Mouse (Mus musculus): ENCODE measurements around the gene Itgb4.

Gene Itgb4

DNA sequence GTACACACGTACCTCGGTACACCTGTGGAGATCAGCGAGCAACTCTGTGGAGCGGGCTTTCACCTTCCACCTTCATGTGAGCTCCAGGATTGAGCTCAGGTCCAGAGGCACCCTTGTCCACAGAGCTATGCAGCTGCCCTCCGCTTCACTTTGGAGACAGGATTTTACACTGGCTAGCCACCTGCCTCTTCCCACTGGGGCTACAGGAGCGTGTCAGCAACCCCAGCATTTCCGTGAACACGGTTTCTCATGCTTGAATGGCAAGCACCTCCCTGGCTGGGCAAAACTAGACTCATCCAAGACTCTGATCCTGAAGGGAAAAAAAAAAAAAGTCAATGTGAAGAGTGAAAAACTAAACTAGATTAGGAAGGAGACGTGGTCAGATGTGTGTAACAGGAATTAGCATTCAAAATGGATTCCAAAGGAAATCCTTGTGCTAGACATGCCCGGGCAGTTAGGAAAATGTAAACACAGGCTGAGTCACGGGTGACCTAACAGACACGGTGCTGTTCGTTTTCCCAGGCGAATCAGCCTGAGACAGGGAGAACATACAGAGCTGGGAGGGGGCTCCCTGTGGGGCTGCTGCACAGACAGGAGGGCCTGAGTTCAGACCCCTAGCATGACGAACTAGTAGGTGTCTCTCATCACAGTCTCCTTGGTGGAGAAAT is 4.4 kb upstream of the Itgb4 start:
- in situ Hi-C loops (cut with MboI) = no loop called here

DNA sequence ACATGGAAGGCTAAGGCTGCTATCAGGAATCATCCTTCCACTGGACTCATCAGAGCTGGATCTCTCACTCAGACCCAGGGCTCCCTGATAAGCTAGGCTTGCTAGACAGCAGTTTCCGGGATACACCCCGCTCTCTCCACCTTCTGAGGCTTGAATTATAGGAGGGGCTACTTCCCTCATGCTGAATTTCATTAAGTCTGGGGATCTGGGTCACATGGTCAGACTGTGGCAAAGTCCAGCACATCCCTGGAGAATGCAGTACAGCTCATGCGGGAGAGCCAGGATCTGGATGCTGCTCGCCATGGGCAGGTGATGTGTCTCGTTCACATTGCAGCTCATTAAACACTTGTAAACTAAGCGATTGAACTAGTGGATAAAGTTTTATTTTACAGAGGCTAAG is 3.5 kb upstream of the Itgb4 start:
- in situ Hi-C loops (cut with MboI) = no loop called here

DNA sequence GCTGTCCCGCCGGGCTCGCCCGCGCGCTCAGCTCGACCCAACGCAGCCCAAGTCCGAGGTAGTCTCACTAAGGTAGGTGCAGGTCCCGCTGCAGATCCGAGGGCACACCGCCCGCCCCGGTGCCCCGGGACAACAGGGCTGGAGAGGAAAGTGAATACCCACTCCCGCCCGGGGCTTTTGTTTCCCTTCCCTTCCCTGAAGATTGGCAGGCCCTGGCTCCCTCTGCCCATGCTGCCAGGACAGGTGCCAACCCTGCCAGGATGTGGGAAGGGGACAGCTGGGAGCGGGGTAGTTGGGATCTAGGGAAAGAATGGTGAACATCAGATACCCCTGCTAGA is 543 bp downstream of the Itgb4 start:
- in situ Hi-C loops (cut with MboI) = no loop called here

DNA sequence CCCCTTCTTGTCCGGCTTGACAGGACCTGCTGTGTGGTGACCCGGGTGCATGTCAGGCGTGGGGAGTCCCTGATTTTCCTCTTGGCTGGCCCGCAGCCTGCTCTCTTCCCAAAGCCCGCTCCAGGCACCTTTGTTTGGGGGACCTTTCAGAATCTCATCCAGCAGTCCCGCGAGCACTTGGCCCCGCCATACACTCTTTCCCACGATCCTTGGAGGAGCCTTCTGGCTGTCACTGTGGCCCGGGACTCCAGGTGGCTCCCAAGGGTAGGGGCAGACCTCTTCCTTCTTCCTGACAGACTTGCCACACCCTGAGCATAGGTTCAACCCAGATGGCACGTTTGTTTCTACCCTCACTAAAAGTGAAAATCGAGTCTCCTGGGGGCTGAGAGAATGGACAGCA is 1.0 kb downstream of the Itgb4 start:
- in situ Hi-C loops (cut with MboI) = no loop called here

DNA sequence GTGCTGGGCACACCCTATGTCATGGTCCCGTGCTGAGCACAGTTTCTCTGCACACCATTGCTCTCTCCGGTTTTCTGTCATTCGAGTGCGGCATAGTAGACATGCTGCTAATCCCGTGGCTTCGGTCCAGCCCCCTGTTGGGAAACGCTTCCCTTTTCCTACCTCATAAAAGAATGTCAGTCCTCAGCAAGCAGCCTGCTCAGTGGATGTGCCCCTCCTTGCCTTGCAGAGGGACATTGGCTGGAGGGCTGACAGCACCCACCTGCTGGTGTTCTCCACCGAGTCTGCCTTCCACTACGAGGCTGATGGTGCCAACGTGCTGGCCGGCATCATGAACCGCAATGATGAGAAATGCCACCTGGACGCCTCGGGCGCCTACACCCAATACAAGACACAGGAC is 8.0 kb downstream of the Itgb4 start:
- in situ Hi-C loops (cut with MboI) = no loop called here

DNA sequence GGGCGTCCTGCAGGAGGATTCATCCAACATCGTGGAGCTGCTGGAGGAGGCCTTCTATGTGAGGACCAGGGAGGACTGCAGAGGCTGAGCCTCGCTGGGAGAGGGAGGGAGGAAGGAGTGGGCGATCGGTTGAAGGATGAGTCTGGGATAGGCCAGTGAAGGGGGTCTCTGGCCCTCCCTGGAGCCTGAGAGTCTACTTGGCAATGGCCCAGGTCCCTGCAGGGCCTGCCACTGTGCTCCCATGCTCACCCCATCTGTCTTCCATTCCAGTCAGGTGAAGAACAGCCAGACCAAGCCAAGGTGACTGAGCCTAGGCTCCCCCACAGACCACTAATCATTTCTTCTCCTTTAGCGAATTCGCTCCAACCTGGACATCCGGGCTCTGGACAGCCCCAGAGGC is 8.8 kb downstream of the Itgb4 start:
- in situ Hi-C loops (cut with MboI) = no loop called here

DNA sequence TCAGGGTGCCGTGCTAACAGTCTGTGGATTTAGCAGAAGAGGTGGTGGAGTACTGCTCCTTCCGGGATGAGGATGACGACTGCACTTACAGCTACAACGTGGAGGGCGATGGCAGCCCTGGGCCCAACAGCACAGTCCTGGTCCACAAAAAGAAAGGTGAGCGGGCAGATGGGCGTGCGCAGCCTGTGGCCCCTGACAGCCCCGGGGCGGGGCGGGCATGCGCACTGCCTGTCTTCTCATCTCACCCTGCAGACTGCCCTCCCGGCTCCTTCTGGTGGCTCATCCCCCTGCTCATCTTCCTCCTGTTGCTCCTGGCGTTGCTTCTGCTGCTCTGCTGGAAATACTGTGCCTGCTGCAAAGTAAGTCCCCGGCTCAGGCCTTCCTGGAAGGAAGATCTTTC is 15.2 kb downstream of the Itgb4 start:
- in situ Hi-C loops (cut with MboI) = no loop called here

DNA sequence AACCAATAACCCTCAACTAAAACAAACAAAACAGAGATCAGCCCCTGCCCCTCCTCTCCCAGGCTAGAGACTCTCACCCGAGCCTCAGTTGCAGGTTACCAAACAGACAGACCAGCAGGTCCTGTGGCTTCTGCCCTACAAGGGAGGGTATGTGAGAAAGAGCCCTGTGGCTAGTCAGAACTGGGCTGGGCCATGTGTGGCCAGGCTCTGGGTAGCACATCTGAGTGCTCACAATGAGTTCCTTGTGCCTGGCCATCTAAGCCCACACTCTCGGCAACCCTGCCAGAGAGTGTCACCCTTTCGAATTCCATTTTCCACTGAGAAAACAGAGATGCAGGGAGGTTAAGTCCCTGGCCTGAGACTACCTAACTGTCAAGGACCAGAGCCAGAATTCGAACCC is 17.6 kb downstream of the Itgb4 start:
- in situ Hi-C loops (cut with MboI) = no loop called here

DNA sequence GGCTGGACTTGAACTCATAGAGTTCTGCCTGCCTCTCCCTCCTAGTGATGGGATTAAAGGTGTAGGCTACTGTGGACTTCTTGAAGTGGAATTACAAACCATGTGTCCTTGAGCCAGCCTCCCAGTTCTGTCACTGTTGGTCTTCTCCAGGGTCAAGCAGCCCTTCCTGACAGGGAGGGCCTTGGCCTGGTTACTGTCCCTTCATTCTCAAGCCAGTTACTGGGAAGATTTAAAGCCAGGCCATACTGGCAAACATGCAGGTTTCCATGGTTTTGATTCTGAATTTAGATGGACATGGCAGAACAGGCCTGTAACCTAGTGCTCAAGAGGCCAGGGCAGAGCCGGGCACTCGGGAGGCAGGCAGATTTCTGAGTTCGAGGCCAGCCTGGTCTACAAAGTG is 20.7 kb downstream of the Itgb4 start:
- in situ Hi-C loops (cut with MboI) = no loop called here

DNA sequence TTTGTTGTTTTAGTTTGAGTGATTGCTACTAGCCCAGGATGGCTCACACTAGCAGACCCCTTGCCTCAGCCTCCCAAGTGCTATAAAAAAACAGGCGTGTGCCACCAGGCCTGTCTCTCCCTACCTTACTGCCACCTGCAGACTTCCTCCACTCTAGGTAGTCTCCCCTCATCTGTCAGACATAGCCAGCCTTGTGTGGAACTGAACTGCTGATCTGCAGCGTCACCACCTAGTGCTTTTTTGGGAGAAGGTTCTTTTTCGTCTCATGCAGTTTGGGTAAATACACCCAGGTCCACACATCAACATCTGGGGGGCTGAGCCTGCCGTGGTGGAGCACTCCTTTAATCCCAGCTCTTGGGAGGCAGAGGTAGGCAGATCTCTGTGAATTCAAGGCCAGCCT is 22.5 kb downstream of the Itgb4 start:
- in situ Hi-C loops (cut with MboI) = no loop called here

DNA sequence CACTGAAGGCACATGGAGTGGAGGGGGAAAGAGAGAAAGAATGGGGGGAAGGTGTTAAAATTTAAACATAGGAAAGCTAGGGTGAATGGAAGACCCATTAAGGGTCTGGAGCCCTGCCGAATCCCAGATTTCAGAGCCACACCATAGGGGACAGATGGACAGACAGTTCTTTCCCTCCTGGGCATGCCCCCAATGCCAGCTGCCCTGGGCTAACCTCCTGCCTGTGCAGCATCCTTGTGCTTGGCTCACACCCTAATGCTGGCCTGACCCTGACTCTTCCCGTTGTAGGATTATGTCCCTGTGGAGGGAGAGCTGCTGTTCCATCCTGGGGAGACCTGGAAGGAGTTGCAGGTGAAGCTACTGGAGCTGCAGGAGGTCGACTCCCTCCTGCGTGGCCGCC is 23.2 kb downstream of the Itgb4 start:
- in situ Hi-C loops (cut with MboI) = no loop called here

DNA sequence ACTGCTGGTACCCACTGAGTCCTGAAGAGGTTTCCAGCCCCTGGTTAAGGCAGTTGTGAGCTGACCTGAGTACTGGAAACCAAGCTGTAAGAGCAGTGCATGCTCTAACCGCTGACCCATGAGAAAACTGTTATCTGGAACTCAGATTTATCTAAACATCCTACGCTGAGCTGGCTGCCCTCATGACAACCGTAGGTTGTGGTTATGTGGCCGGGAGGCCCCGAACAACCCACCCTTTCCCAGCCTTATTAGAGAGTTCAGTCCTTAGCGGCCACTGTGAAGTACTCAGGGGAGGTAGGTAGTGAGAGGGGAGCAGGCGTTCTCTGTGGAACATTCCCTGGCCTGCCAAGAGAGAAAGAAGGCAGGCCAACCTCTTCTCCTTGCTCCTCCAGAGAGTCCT is 24.5 kb downstream of the Itgb4 start:
- in situ Hi-C loops (cut with MboI) = no loop called here

DNA sequence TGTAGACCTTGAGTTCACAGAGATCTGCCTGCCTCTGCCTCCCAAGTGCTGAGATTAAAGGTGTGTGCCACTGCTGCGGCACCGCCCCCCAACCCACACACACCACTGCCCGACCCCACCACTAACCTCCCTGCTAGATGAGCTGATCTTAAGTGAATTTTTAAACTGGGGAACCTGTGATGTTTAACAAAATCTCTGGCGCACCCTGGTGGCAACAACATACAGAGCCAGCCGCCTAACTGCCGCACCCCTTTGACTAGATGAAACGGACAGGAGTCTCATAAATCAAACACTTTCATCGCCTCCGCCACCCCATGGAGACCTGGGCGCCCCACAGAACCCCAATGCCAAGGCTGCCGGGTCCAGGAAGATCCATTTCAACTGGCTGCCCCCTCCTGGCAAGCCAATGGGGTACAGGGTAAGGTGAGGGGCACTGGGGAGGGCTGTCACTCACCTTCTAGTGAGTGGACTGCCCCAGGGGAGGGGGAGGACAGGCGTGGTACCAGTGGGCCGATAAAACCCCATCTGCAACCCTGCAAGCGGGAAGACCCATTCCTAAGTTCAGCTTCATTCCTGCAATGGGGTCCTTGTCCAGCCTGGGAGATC is 25.1 kb downstream of the Itgb4 start:
- in situ Hi-C loops (cut with MboI) = no loop called here

DNA sequence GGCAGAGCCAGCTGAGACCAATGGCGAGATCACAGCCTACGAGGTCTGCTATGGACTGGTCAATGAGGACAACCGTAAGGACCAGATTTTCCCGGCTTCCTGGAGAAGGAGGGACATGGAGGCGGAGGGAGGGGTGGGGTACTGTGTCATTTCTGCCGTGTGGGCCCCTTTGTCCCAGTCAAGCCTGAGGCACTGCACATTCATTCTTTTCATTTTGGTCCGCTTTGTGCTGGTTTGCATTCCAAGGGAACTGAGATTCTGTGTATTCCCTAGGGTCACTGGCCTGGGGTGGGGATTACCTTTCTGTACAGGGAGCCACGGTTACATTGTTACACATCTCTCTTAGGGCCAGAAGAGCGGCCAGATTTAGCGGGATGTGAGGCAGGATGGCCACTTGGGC is 26.1 kb downstream of the Itgb4 start:
- in situ Hi-C loops (cut with MboI) = no loop called here

DNA sequence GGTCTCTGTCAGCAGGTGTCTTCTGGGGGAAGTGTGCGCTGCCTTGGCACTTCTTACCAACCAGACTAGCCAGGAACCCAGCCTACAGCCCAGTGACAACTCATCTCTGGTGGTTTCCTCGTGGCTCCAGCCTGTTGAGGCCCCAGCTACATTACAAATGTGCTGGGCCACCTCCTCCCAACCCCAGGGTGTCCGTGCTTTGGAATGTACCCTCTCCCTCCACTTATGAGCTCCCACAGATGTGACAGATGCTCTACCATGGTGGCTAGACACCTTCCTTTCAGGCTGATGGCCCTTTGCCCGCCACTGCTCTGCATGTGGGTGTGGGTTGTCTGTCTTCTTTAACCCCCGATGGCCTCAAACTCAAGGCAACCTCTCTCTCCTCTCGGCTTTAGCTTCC is 27.2 kb downstream of the Itgb4 start:
- in situ Hi-C loops (cut with MboI) = no loop called here

DNA sequence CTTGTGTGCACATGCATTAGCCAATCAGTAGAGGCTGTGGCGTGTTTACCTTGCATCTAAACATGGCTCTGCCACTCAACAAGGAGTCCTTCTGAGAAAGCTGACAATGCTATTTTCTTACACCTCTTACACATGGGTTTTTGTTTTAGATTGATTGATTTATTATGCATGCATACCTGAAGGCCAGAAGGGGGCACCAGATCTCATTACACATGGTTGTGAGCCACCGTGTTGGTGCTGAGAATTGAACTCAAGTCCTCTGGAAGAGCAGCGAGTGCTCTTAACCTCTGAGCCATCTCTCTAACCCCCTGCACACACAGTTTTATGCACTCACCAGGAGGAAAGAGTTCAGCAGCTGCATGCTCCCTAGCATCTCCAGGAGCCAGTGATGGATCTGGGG is 28.4 kb downstream of the Itgb4 start:
- in situ Hi-C loops (cut with MboI) = no loop called here

DNA sequence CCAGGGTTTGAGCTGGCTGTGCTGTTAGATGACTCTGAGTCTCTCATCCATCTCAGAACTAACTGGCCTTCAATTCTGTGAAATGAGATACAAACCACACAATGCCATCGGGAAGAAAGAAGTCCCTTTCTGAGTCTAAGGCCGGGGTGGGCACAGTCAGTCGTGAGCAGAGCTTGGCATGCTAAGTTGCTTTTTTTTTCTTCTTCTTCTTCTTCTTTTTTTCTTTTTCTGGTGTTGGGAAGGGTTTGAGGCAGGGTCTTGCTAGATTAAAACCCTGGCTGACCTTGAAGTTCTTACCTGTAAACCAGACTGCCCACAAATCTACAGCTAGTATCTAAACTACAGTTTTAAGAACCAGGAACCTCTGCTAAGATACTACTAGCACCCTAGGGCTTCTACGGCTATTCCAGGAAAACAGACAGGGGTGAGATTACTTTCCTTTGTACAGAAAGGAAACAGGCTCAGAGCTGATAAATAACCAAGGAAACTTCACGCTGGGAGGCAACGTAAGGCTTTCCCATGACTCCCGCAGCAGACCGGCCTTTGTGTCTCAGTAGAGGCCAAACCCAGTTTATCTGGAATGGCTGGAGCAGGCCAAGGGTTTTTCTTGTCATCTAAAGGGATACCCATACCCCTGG is 29.8 kb downstream of the Itgb4 start:
- in situ Hi-C loops (cut with MboI) = no loop called here

DNA sequence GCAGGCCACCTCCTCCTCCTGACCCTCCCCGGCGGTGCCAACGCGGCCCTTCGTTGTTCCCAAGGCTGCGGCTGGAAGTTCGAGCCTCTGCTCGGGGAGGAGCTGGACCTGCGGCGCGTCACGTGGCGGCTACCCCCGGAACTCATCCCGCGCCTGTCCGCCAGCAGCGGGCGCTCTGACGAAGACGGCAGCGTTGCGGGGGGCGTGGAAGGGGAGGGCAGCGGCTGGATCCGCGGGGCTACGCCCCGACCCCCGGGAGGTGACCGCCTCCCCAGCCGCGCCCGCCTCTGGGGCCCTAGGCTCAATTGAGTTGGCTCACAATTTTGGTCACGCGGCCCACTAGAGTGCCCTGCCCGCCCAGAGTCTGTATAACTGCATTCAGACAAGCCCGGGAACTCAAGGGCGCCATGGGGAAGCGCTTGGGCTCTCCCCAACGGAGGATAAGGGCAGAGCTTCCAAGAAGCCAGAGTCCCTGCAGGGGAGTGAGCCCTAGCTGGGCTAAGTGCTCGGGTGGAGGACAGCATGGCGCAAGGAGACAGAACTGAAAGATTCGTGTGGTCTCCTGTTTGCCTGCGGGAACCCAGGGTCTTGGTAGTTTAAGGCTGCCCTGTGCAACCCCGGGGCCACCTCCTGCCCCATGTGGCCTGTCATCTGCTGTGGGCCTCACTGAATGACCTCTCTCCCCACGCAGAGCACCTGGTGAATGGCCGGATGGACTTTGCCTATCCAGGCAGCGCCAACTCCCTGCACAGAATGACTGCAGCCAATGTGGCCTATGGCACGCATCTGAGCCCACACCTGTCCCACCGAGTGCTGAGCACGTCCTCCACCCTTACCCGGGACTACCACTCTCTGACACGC is 30.6 kb downstream of the Itgb4 start:
- in situ Hi-C loops (cut with MboI) = loop anchor here (5.0 kb wide), 1 partner anchor 73 kb away; the partner anchor contains the start of genes Recql5 and Sap30bp

DNA sequence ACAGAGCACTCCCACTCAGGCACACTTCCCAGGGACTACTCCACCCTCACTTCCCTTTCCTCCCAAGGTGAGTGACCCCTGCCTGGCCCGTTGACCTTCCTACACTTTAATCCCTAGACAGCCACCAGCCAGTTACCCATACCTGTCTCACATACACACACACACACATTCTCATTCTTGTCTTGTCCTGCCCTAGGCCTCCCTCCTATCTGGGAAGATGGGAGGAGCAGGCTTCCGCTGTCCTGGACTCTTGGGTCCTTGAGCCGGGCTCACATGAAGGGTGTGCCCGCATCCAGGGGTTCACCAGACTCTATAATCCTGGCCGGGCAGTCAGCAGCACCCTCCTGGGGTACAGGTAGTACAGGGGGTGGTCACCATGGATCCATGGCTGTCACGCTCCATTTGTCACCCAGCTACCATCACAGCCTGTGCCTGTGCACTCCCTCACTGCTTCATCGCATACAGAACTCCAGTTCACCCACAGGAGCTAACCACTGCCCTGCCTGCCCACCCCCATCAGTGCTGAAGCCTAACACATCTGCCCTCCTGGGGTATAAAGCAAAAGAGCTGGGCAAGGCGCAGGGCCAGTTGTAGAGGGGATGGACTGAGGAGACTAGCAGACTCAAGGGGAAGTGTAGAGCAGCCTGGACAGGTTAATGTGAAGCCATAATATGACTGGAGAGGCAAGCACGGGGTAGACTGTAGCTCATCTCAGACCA is 31.4 kb downstream of the Itgb4 start:
- in situ Hi-C loops (cut with MboI) = loop anchor here (5.0 kb wide), 1 partner anchor 74 kb away; the partner anchor contains the start of genes Recql5 and Sap30bp

DNA sequence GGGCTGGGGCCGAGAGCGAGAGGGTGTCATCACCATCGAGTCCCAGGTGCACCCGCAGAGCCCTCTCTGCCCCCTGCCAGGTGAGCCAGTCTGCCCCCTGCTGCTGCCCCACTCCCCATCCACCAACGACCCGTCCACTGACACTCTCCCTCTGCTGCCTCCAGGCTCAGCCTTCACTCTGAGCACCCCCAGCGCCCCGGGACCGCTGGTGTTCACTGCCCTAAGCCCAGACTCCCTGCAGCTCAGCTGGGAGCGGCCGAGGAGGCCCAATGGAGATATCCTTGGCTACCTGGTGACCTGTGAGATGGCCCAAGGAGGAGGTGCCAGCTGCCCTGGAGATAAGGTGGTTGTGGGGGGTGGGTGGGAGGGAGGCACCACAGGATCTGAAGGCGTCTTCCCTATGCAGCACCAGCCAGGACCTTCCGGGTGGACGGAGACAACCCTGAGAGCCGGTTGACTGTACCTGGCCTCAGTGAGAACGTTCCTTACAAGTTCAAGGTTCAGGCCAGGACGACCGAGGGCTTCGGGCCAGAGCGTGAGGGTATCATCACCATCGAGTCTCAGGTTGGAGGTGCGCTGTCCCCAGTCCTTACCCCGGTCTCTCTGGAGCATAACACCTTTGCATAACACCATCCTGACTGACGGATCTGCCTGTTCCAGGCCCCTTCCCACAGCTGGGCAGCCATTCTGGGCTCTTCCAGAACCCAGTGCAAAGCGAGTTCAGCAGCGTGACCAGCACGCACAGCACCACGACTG is 32.8 kb downstream of the Itgb4 start:
- in situ Hi-C loops (cut with MboI) = loop anchor here (5.0 kb wide), 1 partner anchor 75 kb away; the partner anchor contains the start of genes Recql5 and Sap30bp

DNA sequence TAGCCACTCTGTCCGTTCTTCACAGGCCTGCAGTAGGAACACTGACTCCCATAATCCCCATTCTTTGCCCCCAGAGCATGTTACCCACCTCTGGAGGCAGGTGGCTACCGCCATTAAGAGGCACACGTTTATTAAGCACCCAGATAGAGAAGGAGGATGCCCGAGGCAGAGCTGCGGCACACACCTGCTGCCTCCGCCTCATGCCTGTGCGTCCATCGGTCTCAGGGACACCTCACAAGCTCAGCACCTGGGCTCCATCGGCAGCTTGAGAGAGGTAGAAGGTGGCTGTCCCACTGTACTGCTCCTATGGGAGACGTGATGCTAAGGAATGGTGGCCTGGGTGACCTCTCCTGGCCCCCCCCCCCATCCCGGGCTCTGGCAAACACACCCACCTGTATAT is 33.9 kb downstream of the Itgb4 start:
- in situ Hi-C loops (cut with MboI) = loop anchor here (5.0 kb wide), 1 partner anchor 76 kb away; the partner anchor contains the start of genes Recql5 and Sap30bp

Data from mature B cell (primary cell).